Mouse (Mus musculus): ENCODE measurements around the gene Gm18336.
"Not testable (repeated sequence)": the region's sequence is repeated elsewhere in the genome, so short reads cannot be mapped to it uniquely, and the experiment has no call there.

The Gm18336 gene

GRCm38 (mm10) chrX:73398636-73399035 is at the start of gene Gm18336:
Gm18336 (minus strand) TSS chrX:73398736.
- DNase-seq (ENCODE audit: low spot score in 2 of 2): not testable (repeated sequence)

GRCm38 (mm10) chrX:73441428-73441827 is 42.9 kb upstream of the Gm18336 start:
- DNase-seq (ENCODE audit: low spot score in 2 of 2): no peak

GRCm38 (mm10) chrX:73435252-73435651 is 36.7 kb upstream of the Gm18336 start, which contains the start of gene Trex2:
Trex2 (minus strand) TSS chrX:73435344.
- DNase-seq (ENCODE audit: low spot score in 2 of 2): no peak

- no peak for DNase-seq (ENCODE audit: low spot score in 2 of 2)
Observed at GRCm38 (mm10) chrX:73432850-73433249, 34.3 kb upstream of the Gm18336 start.

GRCm38 (mm10) chrX:73430036-73430435 is 31.5 kb upstream of the Gm18336 start:
- no peak for DNase-seq (ENCODE audit: low spot score in 2 of 2)

GRCm38 (mm10) chrX:73412767-73413166 is 14.2 kb upstream of the Gm18336 start:
- DNase-seq (ENCODE audit: low spot score in 2 of 2): no peak

- peak in 1 of 2 experiments; percentile 13 for DNase-seq (ENCODE audit: low spot score in 2 of 2)
Observed at GRCm38 (mm10) chrX:73410880-73411517, 12.5 kb upstream of the Gm18336 start, which contains the start of gene Zfp92. Zfp92 (plus strand) TSS chrX:73411096.

- no peak for DNase-seq (ENCODE audit: low spot score in 2 of 2)
Observed at GRCm38 (mm10) chrX:73401616-73402015, 3.1 kb upstream of the Gm18336 start.

GRCm38 (mm10) chrX:73400951-73401350 is 2.4 kb upstream of the Gm18336 start:
- no peak for DNase-seq (ENCODE audit: low spot score in 2 of 2)

GRCm38 (mm10) chrX:73396446-73396845 is 2.1 kb downstream of the Gm18336 start:
- no peak for DNase-seq (ENCODE audit: low spot score in 2 of 2)

GRCm38 (mm10) chrX:73391481-73391880 is 7.1 kb downstream of the Gm18336 start:
- DNase-seq (ENCODE audit: low spot score in 2 of 2): no peak

- DNase-seq (ENCODE audit: low spot score in 2 of 2): no peak
Observed at GRCm38 (mm10) chrX:73384924-73385323, 13.6 kb downstream of the Gm18336 start.

GRCm38 (mm10) chrX:73384419-73384818 is 14.1 kb downstream of the Gm18336 start:
- no peak for DNase-seq (ENCODE audit: low spot score in 2 of 2)

GRCm38 (mm10) chrX:73363291-73363690 is 35.2 kb downstream of the Gm18336 start:
- DNase-seq (ENCODE audit: low spot score in 2 of 2): no peak

- no peak for DNase-seq (ENCODE audit: low spot score in 2 of 2)
Observed at GRCm38 (mm10) chrX:73356719-73357118, 41.8 kb downstream of the Gm18336 start.

GRCm38 (mm10) chrX:73356163-73356562 is 42.4 kb downstream of the Gm18336 start:
- no peak for DNase-seq (ENCODE audit: low spot score in 2 of 2)
